ENCODE assay signal across 8 mouse cellular contexts in genomic region chr13:21321890-21322494, GRCm38 (mm10). TPM values are rescaled to one million over a fixed set of nuclear protein-coding genes. Genes with fewer than 3 reads are reported as not detected.
A peak's percentile ranks its signal among the peaks of the same experiment; 100 is the strongest.
DNase-seq lines count a peak whose midpoint lies in the region; ATAC-seq and TF ChIP-seq lines count a peak whose summit lies in the region.

No protein-coding gene starts in this region.

- H3K36me3 ChIP-seq in kidney, embryonic 14.5 days (ENCODE audit: control insufficient read depth, insufficient read depth, low read length), result no peaks in the 10 kb centered on the region
- no peaks in the 10 kb centered on the region for H3K36me3 ChIP-seq in forebrain, embryonic 14.5 days (ENCODE audit: control insufficient read depth, insufficient read depth, low read length)
- H3K36me3 ChIP-seq in liver, embryonic 14.5 days (replicated peaks; ENCODE audit: control insufficient read depth, insufficient read depth, low read depth), result no peaks in the 10 kb centered on the region
- H3K36me3 ChIP-seq in stomach, embryonic 14.5 days (ENCODE audit: control insufficient read depth, insufficient read depth, low read length), result no peaks in the 10 kb centered on the region

- peak overlapping the region; percentile 48 for H3K4me2 ChIP-seq in kidney, embryonic 14.5 days (replicated peaks; ENCODE audit: low read depth, low read length)
- peak overlapping the region; percentile 42 for H3K4me2 ChIP-seq in forebrain, embryonic 14.5 days (ENCODE audit: low read length)
- H3K4me2 ChIP-seq in liver, embryonic 14.5 days (ENCODE audit: low read depth), result peak overlapping the region; percentile 45
- H3K4me2 ChIP-seq in stomach, embryonic 14.5 days (replicated peaks; ENCODE audit: low read depth, low read length), result peak overlapping the region; percentile 41

- no peak for TF ChIP-seq CTCF in liver, embryonic 14.5 days (IDR thresholded peaks at IDR 0.05; ENCODE audit: low read depth)

- no peaks in the 10 kb centered on the region for H3K27me3 ChIP-seq in kidney, embryonic 14.5 days (ENCODE audit: control insufficient read depth, insufficient read depth, low read length)
- H3K27me3 ChIP-seq in forebrain, embryonic 14.5 days (replicated peaks; ENCODE audit: control insufficient read depth, insufficient read depth, low read length), result no peaks in the 10 kb centered on the region
- H3K27me3 ChIP-seq in liver, embryonic 14.5 days (ENCODE audit: control insufficient read depth, insufficient read depth, low read length), result no peaks in the 10 kb centered on the region; the same call in 1 of the 2 replicates
- no peaks in the 10 kb centered on the region for H3K27me3 ChIP-seq in stomach, embryonic 14.5 days (ENCODE audit: control insufficient read depth, insufficient read depth, low read length)

- no peak for TF ChIP-seq EP300 in liver, embryonic 14.5 days (IDR thresholded peaks at IDR 0.05; ENCODE audit: low read depth)

- 5% methylated on average over 18 of the region's 18 CpGs for WGBS in kidney, embryonic 14.5 days
- 2% methylated on average over 18 of the region's 18 CpGs for WGBS in forebrain, embryonic 14.5 days
- 5% methylated on average over 18 of the region's 18 CpGs for WGBS in liver, embryonic 14.5 days (ENCODE audit: insufficient replicate concordance)
- 4% methylated on average over 18 of the region's 18 CpGs for WGBS in stomach, embryonic 14.5 days

- no peaks in the 10 kb centered on the region for H3K9me3 ChIP-seq in kidney, embryonic 14.5 days (ENCODE audit: control insufficient read depth, low read length)
- no peaks in the 10 kb centered on the region for H3K9me3 ChIP-seq in forebrain, embryonic 14.5 days (replicated peaks; ENCODE audit: control insufficient read depth, low read length)
- no peaks in the 10 kb centered on the region for H3K9me3 ChIP-seq in liver, embryonic 14.5 days (ENCODE audit: control insufficient read depth, low read length)
- no peaks in the 10 kb centered on the region for H3K9me3 ChIP-seq in stomach, embryonic 14.5 days (ENCODE audit: control insufficient read depth, low read depth, low read length)

- DNase-seq in kidney, adult 18-20 months, result no peak
- peak; percentile 21 to 38 for DNase-seq in cerebellum, adult 18-20 months
- peak; percentile 17 for DNase-seq in forebrain, embryonic 14.5 days (ENCODE audit: low spot score)
- no peak for DNase-seq in liver, embryonic 14.5 days (ENCODE audit: low read depth in 3 of 3, low spot score in 3 of 3)
- no peak for DNase-seq in adipocyte (ENCODE audit: low spot score)
- DNase-seq in urinary bladder, adult 18-20 months (ENCODE audit: low spot score in 2 of 2), result no peak

- H3K9ac ChIP-seq in kidney, embryonic 14.5 days (ENCODE audit: low read depth, low read length), result no peak overlapping the region
- H3K9ac ChIP-seq in forebrain, embryonic 14.5 days (ENCODE audit: low read length), result peak overlapping the region; percentile 26
- no peak overlapping the region for H3K9ac ChIP-seq in liver, embryonic 14.5 days (replicated peaks)
- H3K9ac ChIP-seq in stomach, embryonic 14.5 days (replicated peaks; ENCODE audit: low read depth, low read length), result no peak overlapping the region

- H3K4me3 ChIP-seq in kidney, embryonic 14.5 days (ENCODE audit: low read length), result peak overlapping the region; percentile 35
- H3K4me3 ChIP-seq in forebrain, embryonic 14.5 days (ENCODE audit: low read depth, low read length), result peak overlapping the region; percentile 24
- peak overlapping the region in 1 of 2 experiments; percentile 43; a peak in 3 of 4 replicates for H3K4me3 ChIP-seq in liver, embryonic 14.5 days (ENCODE audit: insufficient read depth in 1 of 2, low read depth in 2 of 2, low read length in 2 of 2)
- H3K4me3 ChIP-seq in stomach, embryonic 14.5 days (ENCODE audit: low read depth, low read length), result peak overlapping the region; percentile 25; the same call in 1 of the 2 replicates

- H3K4me1 ChIP-seq in kidney, embryonic 14.5 days (ENCODE audit: control insufficient read depth, insufficient read depth, low read length), result no peaks in the 10 kb centered on the region
- H3K4me1 ChIP-seq in forebrain, embryonic 14.5 days (ENCODE audit: control insufficient read depth, insufficient read depth, low read length), result peaks cover 3% of the 10 kb centered on the region; the same call in 1 of the 2 replicates
- no peaks in the 10 kb centered on the region for H3K4me1 ChIP-seq in liver, embryonic 14.5 days (replicated peaks; ENCODE audit: control insufficient read depth in 2 of 2, insufficient read depth in 2 of 2, low read length in 1 of 2)
- no peaks in the 10 kb centered on the region for H3K4me1 ChIP-seq in stomach, embryonic 14.5 days (ENCODE audit: control insufficient read depth, insufficient read depth, low read length)

- ATAC-seq in kidney, embryonic 14.5 days (ENCODE audit: low FRiP score, low TSS enrichment), result no peak
- no peak for ATAC-seq in forebrain, embryonic 14.5 days
- no peak for ATAC-seq in liver, embryonic 14.5 days (ENCODE audit: insufficient read depth)
- no peak for ATAC-seq in stomach, embryonic 14.5 days (ENCODE audit: insufficient number of reproducible peaks, insufficient read depth, low FRiP score, low read depth)

- H3K27ac ChIP-seq in kidney, embryonic 14.5 days (ENCODE audit: low read depth, low read length), result no peak overlapping the region
- H3K27ac ChIP-seq in forebrain, embryonic 14.5 days (ENCODE audit: low read depth, low read length), result no peak overlapping the region
- H3K27ac ChIP-seq in liver, embryonic 14.5 days, result no peak overlapping the region
- no peak overlapping the region for H3K27ac ChIP-seq in stomach, embryonic 14.5 days (ENCODE audit: low read length)

RNA-seq across cellular contexts. Expression of gene Gpx6, which starts 10.1 kb away (rescaled TPM):
- polyA plus RNA-seq in kidney, embryonic 14.5 days (2014; fragmentation: Nextera tagmentation; extraction: Ambion mirVana), result 3.4 and 3.9 TPM in 2 replicates
- polyA plus RNA-seq in forebrain, embryonic 14.5 days (2014; fragmentation: Nextera tagmentation; extraction: Ambion mirVana), result not detected in 2 replicates
- 0.02 TPM in 1 of 2 replicates, not detected in the other for polyA plus RNA-seq in liver, embryonic 14.5 days (2012; rRNA removed)
- polyA plus RNA-seq in liver, embryonic 14.5 days (2014; fragmentation: Nextera tagmentation; extraction: Ambion mirVana), result not detected in 2 replicates
- not detected in 2 replicates for polyA plus RNA-seq in stomach, embryonic 14.5 days (2014; fragmentation: Nextera tagmentation; extraction: Ambion mirVana)

RNA-seq across cellular contexts. Expression of gene Olfr1367, which starts 24.7 kb away (rescaled TPM):
- not detected in 2 replicates for polyA plus RNA-seq in kidney, embryonic 14.5 days (2014; fragmentation: Nextera tagmentation; extraction: Ambion mirVana)
- polyA plus RNA-seq in forebrain, embryonic 14.5 days (2014; fragmentation: Nextera tagmentation; extraction: Ambion mirVana), result not detected in 2 replicates
- polyA plus RNA-seq in liver, embryonic 14.5 days (2012; rRNA removed), result not detected in 2 replicates
- not detected in 2 replicates for polyA plus RNA-seq in liver, embryonic 14.5 days (2014; fragmentation: Nextera tagmentation; extraction: Ambion mirVana)
- not detected in 2 replicates for polyA plus RNA-seq in stomach, embryonic 14.5 days (2014; fragmentation: Nextera tagmentation; extraction: Ambion mirVana)

RNA-seq across cellular contexts. Expression of gene Gpx5, which starts 29.5 kb away (rescaled TPM):
- not detected in 2 replicates for polyA plus RNA-seq in kidney, embryonic 14.5 days (2014; fragmentation: Nextera tagmentation; extraction: Ambion mirVana)
- polyA plus RNA-seq in forebrain, embryonic 14.5 days (2014; fragmentation: Nextera tagmentation; extraction: Ambion mirVana), result not detected in 2 replicates
- not detected in 2 replicates for polyA plus RNA-seq in liver, embryonic 14.5 days (2012; rRNA removed)
- polyA plus RNA-seq in liver, embryonic 14.5 days (2014; fragmentation: Nextera tagmentation; extraction: Ambion mirVana), result not detected in 2 replicates
- polyA plus RNA-seq in stomach, embryonic 14.5 days (2014; fragmentation: Nextera tagmentation; extraction: Ambion mirVana), result not detected in 2 replicates

RNA-seq across cellular contexts. Expression of gene Zscan12, which starts 40.6 kb away (rescaled TPM):
- 10.9 and 15.5 TPM in 2 replicates for polyA plus RNA-seq in kidney, embryonic 14.5 days (2014; fragmentation: Nextera tagmentation; extraction: Ambion mirVana)
- polyA plus RNA-seq in forebrain, embryonic 14.5 days (2014; fragmentation: Nextera tagmentation; extraction: Ambion mirVana), result 14.7 and 15.0 TPM in 2 replicates
- polyA plus RNA-seq in liver, embryonic 14.5 days (2012; rRNA removed), result 1.2 and 2.5 TPM in 2 replicates
- 2.9 and 4.0 TPM in 2 replicates for polyA plus RNA-seq in liver, embryonic 14.5 days (2014; fragmentation: Nextera tagmentation; extraction: Ambion mirVana)
- polyA plus RNA-seq in stomach, embryonic 14.5 days (2014; fragmentation: Nextera tagmentation; extraction: Ambion mirVana), result 11.5 and 12.3 TPM in 2 replicates

Comparison
In these comparisons a context has a peak if more than half of its experiments do, and no peak if none do; other contexts are left out.
1. DNase-seq: peak in cerebellum, adult 18-20 months (2 of 2) and forebrain, embryonic 14.5 days (single experiment); none in kidney, adult 18-20 months (single experiment), liver, embryonic 14.5 days (0 of 3), adipocyte (single experiment) and urinary bladder, adult 18-20 months (0 of 2).
2. Peak in every context shown above with its lines, with median percentiles within 50 percentile points of each other: H3K4me2 ChIP-seq.